Mouse (Mus musculus): ENCODE results near the gene Jade2. TPM values are rescaled to one million over a fixed set of nuclear protein-coding genes. Genes with fewer than 3 reads are reported as not detected.

Jade2 gene
- polyA plus RNA-seq, 1 experiment from 2014 or later = 0.69 TPM

DNA sequence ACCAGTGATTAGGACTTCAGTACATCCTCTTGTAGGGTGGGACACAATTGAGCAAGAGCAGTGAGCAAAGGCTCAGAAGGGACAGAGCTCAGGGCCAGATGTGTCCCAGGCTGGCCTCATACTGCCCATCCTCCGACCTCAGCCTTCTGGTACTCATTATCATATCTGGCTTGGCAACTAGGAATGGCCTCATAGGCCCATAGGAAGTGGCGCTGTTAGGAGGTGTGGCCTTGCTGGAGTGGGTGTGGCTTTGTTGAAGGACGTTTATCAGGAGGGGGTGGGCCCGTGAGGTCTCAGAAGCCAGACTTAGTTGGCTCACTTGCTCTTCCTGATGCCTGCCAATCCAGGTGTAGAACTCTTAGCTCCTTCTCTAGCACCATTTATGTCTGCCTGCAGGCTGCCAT, 18.3 kb upstream of the Jade2 start:
- Histone ChIP-seq H3K4me2 (no peak overlapping the region), H3K9ac (replicated peaks) (no peak overlapping the region), H3K27me3 (replicated peaks) (no peaks in the 10 kb centered on the region), H3K4me3 (replicated peaks) (no peak overlapping the region), H3K27ac (replicated peaks) (no peak overlapping the region), H3K9me3 (replicated peaks) (no peaks in the 10 kb centered on the region), H3K36me3 (no peaks in the 10 kb centered on the region), H3K4me1 (no peaks in the 10 kb centered on the region)
- no peak for ATAC-seq (ENCODE audit: low FRiP score)
- 31% methylated on average over 4 of the region's 4 CpGs for WGBS

- Histone ChIP-seq H3K36me3 (no peaks in the 10 kb centered on the region), H3K4me2 (no peak overlapping the region), H3K9me3 (replicated peaks) (no peaks in the 10 kb centered on the region), H3K27ac (replicated peaks) (no peak overlapping the region), H3K4me3 (replicated peaks) (no peak overlapping the region), H3K27me3 (replicated peaks) (no peaks in the 10 kb centered on the region), H3K9ac (replicated peaks) (no peak overlapping the region), H3K4me1 (no peaks in the 10 kb centered on the region)
- no peak for ATAC-seq (ENCODE audit: low FRiP score)
- 95% methylated on average over 1 of the region's 1 CpGs for WGBS
Measured at GRCm38 (mm10) chr11:51875086-51875485, 17.6 kb upstream of the Jade2 start.

DNA sequence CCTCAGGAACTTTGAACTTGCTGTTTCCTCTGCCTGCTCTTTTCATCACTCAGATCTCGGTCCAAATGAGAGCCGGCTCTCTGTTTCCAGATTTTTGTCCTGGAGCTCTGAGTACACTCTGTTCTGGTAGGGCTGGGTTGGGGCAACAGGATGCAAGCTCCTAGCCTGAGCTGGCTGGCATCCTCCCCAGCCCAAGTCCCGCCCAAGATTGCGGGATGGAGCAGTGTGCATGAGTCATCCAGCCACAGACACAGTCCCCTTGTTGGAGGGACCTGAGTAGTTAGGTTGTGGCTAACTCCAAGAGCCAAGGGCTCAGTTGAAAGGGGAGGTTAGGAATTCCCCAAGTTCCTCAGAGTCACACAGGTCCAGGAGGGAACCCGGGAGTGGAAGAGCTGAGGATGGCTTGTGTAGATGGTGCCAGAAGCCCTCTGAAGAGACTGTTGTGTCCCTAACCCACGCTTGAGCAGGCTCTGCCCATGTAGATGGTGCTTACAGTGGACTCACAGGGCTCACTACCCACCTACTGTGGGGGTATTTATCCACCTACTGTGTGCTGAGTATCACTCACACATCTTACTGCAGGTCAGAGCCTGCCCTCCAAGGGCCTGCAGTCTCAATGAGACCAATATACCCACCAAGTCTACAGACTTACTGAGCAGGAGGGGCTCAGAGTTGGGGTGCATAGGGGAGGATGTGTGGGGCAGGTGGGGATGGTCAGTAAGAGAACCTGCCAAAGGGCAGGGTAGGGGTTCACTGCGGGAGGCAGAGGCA, 17.0 kb upstream of the Jade2 start:
- no peak overlapping the region for H3K4me2 ChIP-seq
- H3K4me3 ChIP-seq (replicated peaks) = no peak overlapping the region
- ATAC-seq (ENCODE audit: low FRiP score) = no peak
- no peaks in the 10 kb centered on the region for H3K4me1 ChIP-seq
- no peaks in the 10 kb centered on the region for H3K36me3 ChIP-seq
- no peak overlapping the region for H3K9ac ChIP-seq (replicated peaks)
- WGBS = 90% methylated on average over 7 of the region's 7 CpGs
- H3K27me3 ChIP-seq (replicated peaks) = no peaks in the 10 kb centered on the region
- H3K27ac ChIP-seq (replicated peaks) = no peak overlapping the region
- H3K9me3 ChIP-seq (replicated peaks) = no peaks in the 10 kb centered on the region

GRCm38 (mm10) chr11:51873141-51873540, 15.7 kb upstream of the Jade2 start:
- Histone ChIP-seq H3K36me3 (no peaks in the 10 kb centered on the region), H3K4me2 (no peak overlapping the region), H3K4me3 (replicated peaks) (no peak overlapping the region), H3K27ac (replicated peaks) (no peak overlapping the region), H3K9me3 (replicated peaks) (no peaks in the 10 kb centered on the region), H3K27me3 (replicated peaks) (no peaks in the 10 kb centered on the region), H3K4me1 (no peaks in the 10 kb centered on the region), H3K9ac (replicated peaks) (no peak overlapping the region)
- ATAC-seq (ENCODE audit: low FRiP score) = no peak
- 94% methylated on average over 5 of the region's 5 CpGs for WGBS

GRCm38 (mm10) chr11:51867261-51867660, 9.8 kb upstream of the Jade2 start:
- no peaks in the 10 kb centered on the region for H3K27me3 ChIP-seq (replicated peaks)
- H3K36me3 ChIP-seq = no peaks in the 10 kb centered on the region
- 91% methylated on average over 10 of the region's 10 CpGs for WGBS
- no peak overlapping the region for H3K27ac ChIP-seq (replicated peaks)
- no peaks in the 10 kb centered on the region for H3K9me3 ChIP-seq (replicated peaks)
- no peak overlapping the region for H3K4me2 ChIP-seq
- no peak for ATAC-seq (ENCODE audit: low FRiP score)
- no peak overlapping the region for H3K9ac ChIP-seq (replicated peaks)
- no peaks in the 10 kb centered on the region for H3K4me1 ChIP-seq
- no peak overlapping the region for H3K4me3 ChIP-seq (replicated peaks)

DNA sequence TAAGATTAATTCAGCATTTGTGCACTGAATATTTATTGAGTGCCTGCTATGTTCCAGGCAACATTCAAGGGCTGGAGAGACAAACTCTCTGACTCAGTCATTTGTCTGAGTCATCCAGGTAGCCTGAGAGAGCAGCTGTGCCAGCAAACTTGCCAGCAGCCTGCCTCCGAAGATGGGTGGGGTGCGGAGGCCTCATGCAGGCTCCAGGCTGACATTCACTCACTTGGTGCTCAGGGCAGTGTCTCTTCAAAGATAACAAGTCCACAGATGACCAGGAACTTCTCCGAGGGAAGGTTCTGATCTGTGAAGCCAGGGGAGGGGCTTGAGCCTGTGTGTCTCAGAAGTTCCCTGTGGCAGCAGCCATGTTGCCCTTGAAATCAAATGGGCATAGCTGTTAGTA, 8.6 kb upstream of the Jade2 start:
- no peak overlapping the region for H3K9ac ChIP-seq (replicated peaks)
- ATAC-seq (ENCODE audit: low FRiP score) = no peak
- H3K36me3 ChIP-seq = no peaks in the 10 kb centered on the region
- 81% methylated on average over 3 of the region's 3 CpGs for WGBS
- no peak overlapping the region for H3K4me2 ChIP-seq
- no peaks in the 10 kb centered on the region for H3K27me3 ChIP-seq (replicated peaks)
- H3K27ac ChIP-seq (replicated peaks) = no peak overlapping the region
- H3K4me3 ChIP-seq (replicated peaks) = no peak overlapping the region
- H3K9me3 ChIP-seq (replicated peaks) = no peaks in the 10 kb centered on the region
- H3K4me1 ChIP-seq = no peaks in the 10 kb centered on the region

- H3K4me2 ChIP-seq = no peak overlapping the region
- H3K9ac ChIP-seq (replicated peaks) = no peak overlapping the region
- H3K27me3 ChIP-seq (replicated peaks) = peaks cover 12% of the 10 kb centered on the region
- H3K36me3 ChIP-seq = no peaks in the 10 kb centered on the region
- H3K4me3 ChIP-seq (replicated peaks) = no peak overlapping the region
- H3K27ac ChIP-seq (replicated peaks) = no peak overlapping the region
- peaks cover 22% of the 10 kb centered on the region for H3K4me1 ChIP-seq
- 86% methylated on average over 8 of the region's 8 CpGs for WGBS
- ATAC-seq (ENCODE audit: low FRiP score) = no peak
- H3K9me3 ChIP-seq (replicated peaks) = no peaks in the 10 kb centered on the region
Measured at GRCm38 (mm10) chr11:51860666-51861065, 3.2 kb upstream of the Jade2 start.

GRCm38 (mm10) chr11:51859561-51859960, 2.1 kb upstream of the Jade2 start:
- 39% methylated on average over 2 of the region's 2 CpGs for WGBS
- Histone ChIP-seq H3K9ac (replicated peaks) (no peak overlapping the region), H3K4me3 (replicated peaks) (no peak overlapping the region), H3K4me1 (peaks cover 30% of the 10 kb centered on the region), H3K27me3 (replicated peaks) (peaks cover 12% of the 10 kb centered on the region), H3K36me3 (no peaks in the 10 kb centered on the region), H3K9me3 (replicated peaks) (no peaks in the 10 kb centered on the region), H3K27ac (replicated peaks) (no peak overlapping the region), H3K4me2 (no peak overlapping the region)
- ATAC-seq (ENCODE audit: low FRiP score) = no peak

DNA sequence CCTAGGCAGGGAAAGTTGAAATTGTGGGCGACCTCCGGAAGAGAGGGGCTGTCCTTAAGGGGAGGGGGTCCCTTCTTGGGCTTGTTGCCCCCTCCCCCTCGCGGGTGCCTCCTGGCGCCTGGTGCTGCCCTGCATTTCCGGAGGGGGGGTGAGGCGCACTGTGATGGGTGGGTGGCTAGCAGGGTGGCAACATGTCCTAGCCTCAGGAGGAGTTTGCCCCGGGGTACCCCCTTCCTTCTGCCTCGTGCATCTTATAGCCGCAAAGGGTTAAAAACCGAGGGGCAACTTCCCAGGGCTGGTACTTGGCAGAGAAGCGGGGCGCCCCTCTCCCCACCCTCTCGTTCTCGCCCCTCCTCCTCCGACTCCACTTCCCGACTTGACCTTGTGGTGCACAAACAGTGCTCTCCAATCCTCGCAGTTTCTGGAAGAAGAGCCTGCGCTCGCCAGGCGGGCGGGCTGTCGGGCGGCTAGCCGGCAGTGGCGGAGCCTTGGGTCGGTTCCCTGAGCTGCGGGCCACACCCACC, 1.1 kb upstream of the Jade2 start:
- Histone ChIP-seq H3K9me3 (replicated peaks) (no peaks in the 10 kb centered on the region), H3K4me1 (peaks cover 32% of the 10 kb centered on the region), H3K4me3 (replicated peaks) (peak overlapping the region; percentile 54), H3K36me3 (no peaks in the 10 kb centered on the region), H3K27me3 (replicated peaks) (peaks cover 15% of the 10 kb centered on the region), H3K9ac (replicated peaks) (peak overlapping the region; percentile 54), H3K4me2 (peak overlapping the region; percentile 85), H3K27ac (replicated peaks) (peak overlapping the region; percentile 72)
- ATAC-seq (ENCODE audit: low FRiP score) = peak; percentile 11; the same call in 1 of the 2 replicates
- under 1% methylated on average over 28 of the region's 28 CpGs for WGBS

DNA sequence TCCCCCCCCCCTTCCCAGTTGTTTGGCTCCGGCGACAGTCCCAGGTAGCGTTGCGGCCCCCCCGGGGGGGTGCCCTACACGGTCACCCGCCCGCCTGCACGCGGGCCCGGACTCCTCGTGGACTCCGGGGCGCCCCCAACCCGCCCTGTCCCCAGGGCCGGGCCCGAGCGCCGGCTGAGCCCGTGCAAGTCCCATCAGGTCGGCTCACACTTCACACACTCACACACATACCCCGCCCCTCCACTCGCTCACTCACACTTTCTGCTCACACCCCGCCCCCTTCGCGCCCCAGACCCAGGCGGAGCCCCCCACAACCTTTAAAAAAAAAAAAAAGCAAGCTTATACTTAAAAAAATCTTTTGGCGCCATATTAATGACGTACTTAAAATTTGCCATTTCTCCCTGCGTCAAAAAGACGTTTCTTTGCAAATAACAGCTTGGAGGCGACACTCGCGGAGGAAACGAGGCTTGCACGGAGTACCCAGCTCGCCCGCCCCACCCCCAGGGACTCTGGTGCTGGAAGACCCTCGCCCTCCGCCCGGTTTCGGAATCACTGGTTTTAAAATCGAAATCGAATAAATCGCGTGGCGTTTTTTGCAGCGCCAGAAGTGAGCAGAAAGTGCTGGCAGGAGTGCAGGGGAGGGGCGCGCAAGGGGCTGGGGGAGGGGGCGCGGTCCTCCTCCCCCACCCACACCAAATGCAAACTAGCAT, 520 bp upstream of the Jade2 start:
- peak; percentile 52; the same call in 1 of the 2 replicates for ATAC-seq (ENCODE audit: low FRiP score)
- WGBS = under 1% methylated on average over 48 of the region's 52 CpGs
- Histone ChIP-seq H3K9ac (replicated peaks) (peak overlapping the region; percentile 54), H3K9me3 (replicated peaks) (no peaks in the 10 kb centered on the region), H3K4me2 (peak overlapping the region; percentile 85), H3K4me3 (replicated peaks) (peak overlapping the region; percentile 54), H3K27me3 (replicated peaks) (peaks cover 15% of the 10 kb centered on the region), H3K36me3 (no peaks in the 10 kb centered on the region), H3K4me1 (peaks cover 35% of the 10 kb centered on the region), H3K27ac (replicated peaks) (peak overlapping the region; percentile 72)

- Histone ChIP-seq H3K9ac (replicated peaks) (peak overlapping the region; percentile 54), H3K27ac (replicated peaks) (peak overlapping the region; percentile 72), H3K9me3 (replicated peaks) (no peaks in the 10 kb centered on the region), H3K36me3 (no peaks in the 10 kb centered on the region), H3K4me2 (peak overlapping the region; percentile 85), H3K27me3 (replicated peaks) (peaks cover 15% of the 10 kb centered on the region), H3K4me1 (peaks cover 46% of the 10 kb centered on the region), H3K4me3 (replicated peaks) (peak overlapping the region; percentile 54)
- 1% methylated on average over 41 of the region's 41 CpGs for WGBS
- 0 out of 2 replicates have a peak, but pooled peaks have one; percentile 19 for ATAC-seq (ENCODE audit: low FRiP score)
Measured at GRCm38 (mm10) chr11:51856616-51857080, 805 bp downstream of the Jade2 start.

Data from neural tube, embryonic 15.5 days (tissue).